Mouse (Mus musculus): ENCODE measurements around the gene Fam83f.
"Not testable (repeated sequence)": the region's sequence is repeated elsewhere in the genome, so short reads cannot be mapped to it uniquely, and the experiment has no call there.

Fam83f gene

GRCm38 (mm10) chr15:80707088-80707487 is 35.4 kb downstream of the Fam83f start:
- DNase-seq, result peak; percentile 32 to 49

- DNase-seq, result peak; percentile 65 to 71
Measured at GRCm38 (mm10) chr15:80709593-80709992, 37.9 kb downstream of the Fam83f start.

GRCm38 (mm10) chr15:80710257-80710607 is 38.6 kb downstream of the Fam83f start:
- no peak for DNase-seq

- DNase-seq, result peak; percentile 97 to 99
Measured at GRCm38 (mm10) chr15:80710608-80711363, 39.1 kb downstream of the Fam83f start, which contains the start of gene Tnrc6b. TSS of gene Tnrc6b (plus strand) at chr15:80711313.

- DNase-seq, result peak; percentile 67 to 75
Measured at GRCm38 (mm10) chr15:80711401-80712151, 39.9 kb downstream of the Fam83f start.

GRCm38 (mm10) chr15:80714299-80714698 is 42.7 kb downstream of the Fam83f start:
- no peak for DNase-seq

- DNase-seq, result no peak
Measured at GRCm38 (mm10) chr15:80716631-80717135, 45.0 kb downstream of the Fam83f start.

GRCm38 (mm10) chr15:80717431-80717830 is 45.8 kb downstream of the Fam83f start:
- DNase-seq, result peak; percentile 33 to 41

- no peak for DNase-seq
Measured at GRCm38 (mm10) chr15:80720249-80720648, 48.6 kb downstream of the Fam83f start.

- no peak for DNase-seq
Measured at GRCm38 (mm10) chr15:80721861-80722260, 50.2 kb downstream of the Fam83f start.

GRCm38 (mm10) chr15:80722366-80722765 is 50.7 kb downstream of the Fam83f start:
- DNase-seq, result no peak

GRCm38 (mm10) chr15:80729477-80729876 is 57.8 kb downstream of the Fam83f start:
- no peak for DNase-seq

- DNase-seq, result no peak
Measured at GRCm38 (mm10) chr15:80731043-80731442, 59.4 kb downstream of the Fam83f start.

- no peak for DNase-seq
Measured at GRCm38 (mm10) chr15:80731511-80731910, 59.9 kb downstream of the Fam83f start.

- peak in 1 of 2 experiments; percentile 23 for DNase-seq
Measured at GRCm38 (mm10) chr15:80732266-80733030, 60.8 kb downstream of the Fam83f start.

- DNase-seq, result no peak
Measured at GRCm38 (mm10) chr15:80735300-80735699, 63.7 kb downstream of the Fam83f start.

- not testable (repeated sequence) for DNase-seq
Measured at GRCm38 (mm10) chr15:80735708-80736107, 64.1 kb downstream of the Fam83f start.

GRCm38 (mm10) chr15:80736553-80736952 is 64.9 kb downstream of the Fam83f start:
- DNase-seq, result no peak

- DNase-seq, result no peak
Measured at GRCm38 (mm10) chr15:80738244-80738643, 66.6 kb downstream of the Fam83f start.

GRCm38 (mm10) chr15:80739972-80740371 is 68.3 kb downstream of the Fam83f start:
- DNase-seq, result no peak

GRCm38 (mm10) chr15:80741836-80742235 is 70.2 kb downstream of the Fam83f start:
- no peak for DNase-seq

- DNase-seq, result no peak
Measured at GRCm38 (mm10) chr15:80742991-80743474, 71.4 kb downstream of the Fam83f start.

GRCm38 (mm10) chr15:80743606-80744005 is 72.0 kb downstream of the Fam83f start:
- no peak for DNase-seq

Measured in cerebellum, adult 18-20 months (tissue).